Mouse (Mus musculus) liver, embryonic 13.5 days (tissue): ENCODE data around the gene Cd69. TPM values are rescaled to one million over a fixed set of nuclear protein-coding genes. Genes with fewer than 3 reads are reported as not detected.

Experiments used
- ATAC-seq: fragments of 200-750 bp; cut with Nextera tagmentation; 2 replicates; pipeline ENCODE4 v1.8.0; 2017; ENCODE audit warnings: low read depth, mild to moderate bottlenecking, moderate number of reproducible peaks, moderate library complexity
- DNase-seq: peaks from one replicate; pipeline ENCODE4 v3.0.0; 2022
- H3K27ac ChIP-seq: fragments of 300-500 bp; sonication (generic); 2 replicates; pipeline ENCODE4 v1.5.1; 2015; ENCODE audit warnings: moderate library complexity, mild to moderate bottlenecking, inconsistent platforms
- H3K27me3 ChIP-seq: fragments of 300-500 bp; sonication (generic); 2 replicates; pipeline ENCODE4 v1.6.1; 2015; ENCODE audit warnings: mild to moderate bottlenecking, inconsistent platforms
- H3K36me3 ChIP-seq: fragments of 300-500 bp; sonication (generic); 2 replicates; pipeline ENCODE4 v1.6.1; 2015; ENCODE audit warnings: mild to moderate bottlenecking, inconsistent platforms
- H3K4me1 ChIP-seq: fragments of 300-500 bp; sonication (generic); replicated peaks from 2 replicates; pipeline ENCODE4 v1.6.1; 2015; ENCODE audit warnings: inconsistent platforms
- H3K4me2 ChIP-seq: fragments of 300-500 bp; sonication (generic); 2 replicates; pipeline ENCODE4 v1.6.1; 2015; ENCODE audit warnings: inconsistent platforms, mild to moderate bottlenecking, moderate library complexity
- H3K4me3 ChIP-seq: fragments of 300-500 bp; sonication (generic); replicated peaks from 2 replicates; pipeline ENCODE4 v1.5.1; 2015; ENCODE audit warnings: mild to moderate bottlenecking, inconsistent platforms
- H3K9ac ChIP-seq: fragments of 300-500 bp; sonication (generic); 2 replicates; pipeline ENCODE4 v1.6.1; 2015; ENCODE audit warnings: mild to moderate bottlenecking, inconsistent platforms
- H3K9me3 ChIP-seq: fragments of 300-500 bp; sonication (generic); replicated peaks from 2 replicates; pipeline ENCODE4 v1.6.1; 2016; ENCODE audit warnings: inconsistent platforms
- WGBS: fragments of 180-500 bp; shearing (Covaris S2); methylation state at CpG from one replicate; pipeline ENCODE4 v1.1.7; 2015; ENCODE audit not compliant: insufficient replicate concordance; 5-methylcytosine and 5-hydroxymethylcytosine counted together
- polyA plus RNA-seq: library from polyadenylated mRNA; unstranded; fragments of >200 nt; fragmentation: Nextera tagmentation; extraction: Ambion mirVana; gene quantifications from 2 replicates; pipeline ENCODE4 v1.2.1, GENCODE M21; 2015

Cd69 gene
- polyA plus RNA-seq, 1 experiment from 2014 or later, result 0.91 TPM

DNA sequence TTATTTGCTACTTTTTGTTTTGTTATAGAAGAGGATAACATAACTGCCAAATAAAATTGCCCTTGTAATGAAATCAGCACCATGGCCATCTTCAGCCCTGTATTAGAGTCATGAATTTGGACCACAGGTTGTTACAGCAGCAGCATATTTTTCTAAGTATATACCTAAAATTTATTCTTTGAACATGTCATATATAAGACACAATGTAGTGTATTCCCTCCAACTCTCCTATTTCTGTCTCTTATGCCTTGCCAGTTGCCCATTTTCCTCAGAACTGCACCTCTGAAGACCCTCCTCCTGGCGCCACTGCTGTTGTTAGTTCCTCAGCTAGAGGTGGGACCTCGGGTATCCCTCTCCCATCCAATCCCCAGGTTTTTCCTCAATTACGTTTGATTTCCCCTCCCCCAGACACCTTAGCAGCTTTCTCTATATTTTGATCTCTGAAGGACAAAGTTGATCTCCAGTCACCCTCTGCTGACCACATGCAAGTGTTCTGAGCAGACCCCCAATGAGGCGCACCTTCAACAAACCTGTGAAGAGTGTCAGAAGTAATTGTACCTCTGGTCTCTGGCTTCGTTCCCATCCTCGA lies 41.8 kb downstream of the Cd69 start:
- H3K36me3 ChIP-seq, result no peaks in the 10 kb centered on the region
- WGBS, result 60% methylated on average over 6 of the region's 6 CpGs
- no peak overlapping the region for H3K4me2 ChIP-seq
- H3K27me3 ChIP-seq, result no peaks in the 10 kb centered on the region
- peaks cover 88% of the 10 kb centered on the region for H3K4me1 ChIP-seq
- no peaks in the 10 kb centered on the region for H3K9me3 ChIP-seq
- ATAC-seq (no peak), DNase-seq (no peak)
- peak overlapping the region; percentile 85 for H3K27ac ChIP-seq
- H3K4me3 ChIP-seq, result no peak overlapping the region
- H3K9ac ChIP-seq, result no peak overlapping the region

DNA sequence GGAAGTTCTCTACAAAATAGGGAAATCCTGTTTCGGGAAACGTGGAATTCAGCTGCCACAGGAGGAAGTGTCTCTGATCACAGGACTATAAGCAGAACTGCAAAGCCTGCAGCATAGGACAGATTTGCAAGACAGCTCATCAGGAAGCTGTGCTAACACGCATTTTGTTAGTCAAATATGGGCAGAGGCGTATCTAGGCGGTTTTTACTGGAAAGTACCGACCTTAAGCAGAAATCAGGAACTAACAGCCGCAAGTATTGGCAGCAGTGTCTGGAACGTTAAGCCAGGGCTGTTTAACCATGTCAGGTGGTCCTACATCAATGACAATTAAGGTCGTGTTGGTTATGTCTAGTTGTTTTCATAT lies 42.4 kb downstream of the Cd69 start:
- H3K9ac ChIP-seq, result no peak overlapping the region; the same call in 1 of the 2 replicates
- no peaks in the 10 kb centered on the region for H3K27me3 ChIP-seq
- WGBS, result 12% methylated on average over 9 of the region's 9 CpGs
- no peaks in the 10 kb centered on the region for H3K9me3 ChIP-seq
- peak; percentile 45 for DNase-seq
- no peak overlapping the region for H3K4me2 ChIP-seq
- H3K36me3 ChIP-seq, result no peaks in the 10 kb centered on the region
- ATAC-seq, result peak; percentile 25
- peak overlapping the region; percentile 85 for H3K27ac ChIP-seq
- H3K4me1 ChIP-seq, result peaks cover 88% of the 10 kb centered on the region
- H3K4me3 ChIP-seq, result no peak overlapping the region

GRCm38 (mm10) chr6:129232005-129232841 lies 43.0 kb downstream of the Cd69 start:
- Histone ChIP-seq H3K4me1 (peaks cover 82% of the 10 kb centered on the region), H3K27ac (peak overlapping the region; percentile 85), H3K9me3 (no peaks in the 10 kb centered on the region), H3K4me3 (no peak overlapping the region), H3K36me3 (no peaks in the 10 kb centered on the region), H3K4me2 (no peak overlapping the region), H3K27me3 (no peaks in the 10 kb centered on the region), H3K9ac (no peak overlapping the region)
- DNase-seq, result no peak
- no peak for ATAC-seq
- 44% methylated on average over 5 of the region's 5 CpGs for WGBS

DNA sequence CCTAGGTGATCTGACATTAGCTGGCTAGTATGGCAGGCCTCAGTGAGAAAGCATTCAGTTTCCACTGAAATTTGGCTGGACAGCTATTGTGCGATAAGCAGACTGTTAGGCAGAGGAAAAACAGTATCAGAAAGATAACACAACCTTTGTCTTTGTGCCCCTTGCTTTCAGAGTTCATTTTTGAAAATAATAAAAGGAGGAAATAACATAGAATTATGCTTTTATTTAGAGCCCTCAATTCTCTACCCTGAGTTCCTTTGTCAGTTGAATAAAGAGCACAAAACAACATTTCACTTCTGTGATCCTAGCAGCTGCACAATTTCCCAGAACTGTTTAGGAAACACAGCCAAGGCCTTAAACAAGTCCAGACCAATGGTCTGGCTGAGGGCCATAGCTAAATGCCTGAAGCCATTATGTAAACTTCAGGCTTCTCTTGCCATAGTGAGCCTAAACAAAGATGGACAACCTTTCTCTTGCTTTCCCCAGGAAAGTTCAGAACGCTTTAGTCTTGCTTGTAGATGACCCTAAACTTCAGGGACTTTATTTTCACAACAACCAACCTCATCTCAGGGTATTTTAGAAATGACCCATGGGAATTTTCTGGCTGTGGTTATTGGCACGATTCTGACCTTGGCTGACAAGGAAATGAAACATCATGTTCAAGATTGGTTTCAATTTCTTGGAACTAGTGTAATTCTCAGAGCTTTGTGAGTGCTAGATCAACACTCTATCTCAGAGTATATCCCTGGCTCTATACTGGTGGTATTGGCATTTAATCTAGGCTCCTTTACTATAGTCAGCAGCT lies 45.3 kb downstream of the Cd69 start:
- Histone ChIP-seq H3K36me3 (no peaks in the 10 kb centered on the region), H3K9ac (no peak overlapping the region), H3K9me3 (no peaks in the 10 kb centered on the region), H3K4me1 (peaks cover 60% of the 10 kb centered on the region), H3K27me3 (no peaks in the 10 kb centered on the region), H3K27ac (peak overlapping the region; percentile 81), H3K4me3 (no peak overlapping the region), H3K4me2 (peak overlapping the region; percentile 3; the same call in 1 of the 2 replicates)
- ATAC-seq, result peak; percentile 78
- WGBS, result 33% methylated on average over 3 of the region's 3 CpGs
- no peak for DNase-seq

DNA sequence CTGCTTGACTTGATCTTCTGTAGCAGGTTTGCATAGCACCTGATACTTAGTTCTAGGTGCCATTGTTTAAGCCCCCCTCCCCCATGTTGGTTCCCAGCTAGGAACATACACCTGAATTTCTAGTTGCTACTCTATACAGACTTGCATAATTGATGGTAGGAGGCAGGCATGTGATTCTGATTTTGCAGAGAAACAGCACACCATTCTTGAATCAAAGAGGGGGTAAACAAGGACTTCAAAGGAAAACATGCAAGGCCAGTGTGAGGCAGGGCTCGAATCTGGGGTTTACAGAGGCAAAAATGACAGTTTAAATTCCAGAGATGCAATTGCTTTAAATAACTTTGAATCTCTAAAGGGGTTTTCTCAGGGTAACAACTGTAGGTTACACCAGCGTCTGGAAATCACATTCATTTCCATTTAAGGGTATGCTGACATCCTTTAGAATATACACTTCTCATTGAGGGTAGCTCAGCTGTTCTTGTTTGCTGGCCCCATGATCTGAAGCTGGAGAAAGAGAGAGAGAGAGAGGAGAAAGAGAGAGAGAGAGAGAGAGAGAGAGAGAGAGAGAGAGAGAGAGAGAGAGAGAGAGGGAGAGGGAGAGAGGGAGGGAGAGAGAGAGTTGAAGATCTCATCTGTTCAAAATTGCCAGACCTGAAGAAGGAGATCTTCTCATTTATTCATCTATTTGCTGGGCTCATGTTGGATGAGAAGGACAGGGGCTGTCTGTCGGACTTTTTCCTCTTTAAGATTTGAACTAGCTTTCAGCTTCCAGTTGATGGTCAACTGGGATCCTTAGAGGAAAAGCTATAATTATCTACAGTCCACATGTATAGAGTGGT lies 46.1 kb downstream of the Cd69 start:
- no peak for ATAC-seq
- H3K27ac ChIP-seq, result peak overlapping the region; percentile 81
- H3K9ac ChIP-seq, result no peak overlapping the region
- H3K4me3 ChIP-seq, result no peak overlapping the region
- DNase-seq, result no peak
- H3K4me1 ChIP-seq, result peaks cover 52% of the 10 kb centered on the region
- H3K4me2 ChIP-seq, result no peak overlapping the region
- H3K9me3 ChIP-seq, result no peaks in the 10 kb centered on the region
- no peaks in the 10 kb centered on the region for H3K27me3 ChIP-seq
- no peaks in the 10 kb centered on the region for H3K36me3 ChIP-seq
- WGBS, result 33% methylated on average over 3 of the region's 3 CpGs

GRCm38 (mm10) chr6:129225078-129225477 lies 50.2 kb downstream of the Cd69 start:
- H3K4me3 ChIP-seq, result no peak overlapping the region
- ATAC-seq, result no peak
- no peak overlapping the region for H3K27ac ChIP-seq
- H3K4me2 ChIP-seq, result no peak overlapping the region
- H3K9me3 ChIP-seq, result no peaks in the 10 kb centered on the region
- no peaks in the 10 kb centered on the region for H3K27me3 ChIP-seq
- DNase-seq, result no peak
- H3K9ac ChIP-seq, result no peak overlapping the region
- H3K4me1 ChIP-seq, result peaks cover 43% of the 10 kb centered on the region
- 76% methylated on average over 2 of the region's 2 CpGs for WGBS
- no peaks in the 10 kb centered on the region for H3K36me3 ChIP-seq

GRCm38 (mm10) chr6:129224090-129224489 lies 51.1 kb downstream of the Cd69 start:
- Histone ChIP-seq H3K36me3 (no peaks in the 10 kb centered on the region), H3K27me3 (no peaks in the 10 kb centered on the region), H3K4me1 (peaks cover 42% of the 10 kb centered on the region), H3K4me2 (no peak overlapping the region), H3K9me3 (no peaks in the 10 kb centered on the region), H3K9ac (no peak overlapping the region), H3K27ac (no peak overlapping the region), H3K4me3 (no peak overlapping the region)
- ATAC-seq (peak; percentile 52), DNase-seq (no peak)
- WGBS, result 60% methylated on average over 1 of the region's 1 CpGs

- Histone ChIP-seq H3K9ac (no peak overlapping the region), H3K27ac (peak overlapping the region; percentile 8; the same call in 1 of the 2 replicates), H3K4me3 (no peak overlapping the region), H3K9me3 (no peaks in the 10 kb centered on the region), H3K27me3 (no peaks in the 10 kb centered on the region), H3K4me2 (no peak overlapping the region), H3K36me3 (no peaks in the 10 kb centered on the region), H3K4me1 (peaks cover 38% of the 10 kb centered on the region)
- ATAC-seq (peak; percentile 55), DNase-seq (no peak)
- WGBS, result 14% methylated on average over 2 of the region's 2 CpGs
Observed at GRCm38 (mm10) chr6:129223611-129224010, 51.6 kb downstream of the Cd69 start.

GRCm38 (mm10) chr6:129222188-129222800 lies 52.9 kb downstream of the Cd69 start:
- H3K9ac ChIP-seq, result no peak overlapping the region
- no peak for DNase-seq
- H3K4me3 ChIP-seq, result no peak overlapping the region
- H3K4me2 ChIP-seq, result no peak overlapping the region
- H3K4me1 ChIP-seq, result peaks cover 42% of the 10 kb centered on the region
- H3K36me3 ChIP-seq, result no peaks in the 10 kb centered on the region
- no peaks in the 10 kb centered on the region for H3K27me3 ChIP-seq
- WGBS, result 79% methylated on average over 3 of the region's 3 CpGs
- no peak overlapping the region for H3K27ac ChIP-seq
- no peak for ATAC-seq
- H3K9me3 ChIP-seq, result no peaks in the 10 kb centered on the region

- 19% methylated on average over 1 of the region's 1 CpGs for WGBS
- H3K9me3 ChIP-seq, result no peaks in the 10 kb centered on the region
- no peak overlapping the region for H3K27ac ChIP-seq
- no peaks in the 10 kb centered on the region for H3K36me3 ChIP-seq
- H3K9ac ChIP-seq, result no peak overlapping the region
- H3K4me2 ChIP-seq, result no peak overlapping the region
- peaks cover 48% of the 10 kb centered on the region for H3K4me1 ChIP-seq
- ATAC-seq (peak; percentile 65), DNase-seq (no peak)
- H3K4me3 ChIP-seq, result no peak overlapping the region
- no peaks in the 10 kb centered on the region for H3K27me3 ChIP-seq
Observed at GRCm38 (mm10) chr6:129221053-129221452, 54.2 kb downstream of the Cd69 start.
